Mouse (Mus musculus) CD4-positive, CD25-positive, alpha-beta regulatory T cell, adult 4 months (primary cell): ENCODE results near the gene Gm10392. TPM values are rescaled to one million over a fixed set of nuclear protein-coding genes. Genes with fewer than 3 reads are reported as not detected.
"Not testable (repeated sequence)": the region's sequence is repeated elsewhere in the genome, so short reads cannot be mapped to it uniquely, and the experiment has no call there.

Experiments
- ATAC-seq: one replicate; pipeline ENCODE4 v1.8.0; 2017
- polyA plus RNA-seq, 2 experiments: library from polyadenylated mRNA; unstranded; fragments of 100-300 nt; shearing (Covaris generic); gene quantifications; one replicate each; pipeline ENCODE4 v1.2.1; 2017

Gm10392 gene
- polyA plus RNA-seq: under 1 TPM; 0.48 to 0.58 TPM

- ATAC-seq: peak; percentile 87
Measured at GRCm38 (mm10) chr11:77519043-77519442, at the start of gene Gm10392. Gm10392 (minus strand) TSS chr11:77519198.

- ATAC-seq: no peak
Measured at GRCm38 (mm10) chr11:77545261-77545660, 26.3 kb upstream of the Gm10392 start.

GRCm38 (mm10) chr11:77532202-77532846 lies 13.3 kb upstream of the Gm10392 start:
- peak; percentile 69 for ATAC-seq

GRCm38 (mm10) chr11:77530862-77531261 lies 11.9 kb upstream of the Gm10392 start:
- no peak for ATAC-seq

- ATAC-seq: no peak
Measured at GRCm38 (mm10) chr11:77529644-77530043, 10.6 kb upstream of the Gm10392 start.

GRCm38 (mm10) chr11:77528420-77528819 lies 9.4 kb upstream of the Gm10392 start:
- not testable (repeated sequence) for ATAC-seq

- no peak for ATAC-seq
Measured at GRCm38 (mm10) chr11:77525804-77526486, 6.9 kb upstream of the Gm10392 start.

GRCm38 (mm10) chr11:77520601-77521529 lies 1.9 kb upstream of the Gm10392 start:
- no peak for ATAC-seq

GRCm38 (mm10) chr11:77518051-77518798 lies 773 bp downstream of the Gm10392 start:
- no peak for ATAC-seq

- ATAC-seq: no peak
Measured at GRCm38 (mm10) chr11:77516553-77517425, 2.2 kb downstream of the Gm10392 start.

GRCm38 (mm10) chr11:77515637-77516552 lies 3.1 kb downstream of the Gm10392 start, which contains the start of gene Trp53i13:
Trp53i13 (minus strand) TSS chr11:77515980.
- ATAC-seq: no peak

- peak; percentile 3 for ATAC-seq
Measured at GRCm38 (mm10) chr11:77514832-77515636, 4.0 kb downstream of the Gm10392 start, which contains the start of gene Abhd15. Abhd15 (plus strand) TSS chr11:77515121.

GRCm38 (mm10) chr11:77514281-77514831 lies 4.6 kb downstream of the Gm10392 start:
- no peak for ATAC-seq

- ATAC-seq: no peak
Measured at GRCm38 (mm10) chr11:77513811-77514170, 5.2 kb downstream of the Gm10392 start.

GRCm38 (mm10) chr11:77512891-77513810 lies 5.8 kb downstream of the Gm10392 start:
- peak; percentile 80 for ATAC-seq

GRCm38 (mm10) chr11:77511336-77511735 lies 7.7 kb downstream of the Gm10392 start:
- no peak for ATAC-seq
